Mouse (Mus musculus) hindbrain, embryonic 15.5 days (tissue): ENCODE results near the gene Lrrfip1. TPM values are rescaled to one million over a fixed set of nuclear protein-coding genes. Genes with fewer than 3 reads are reported as not detected.

Source experiments
- ATAC-seq: fragments of 200-750 bp; cut with Nextera tagmentation; 2 replicates; pipeline ENCODE4 v1.8.0; 2017; ENCODE audit warnings: low read depth, moderate number of reproducible peaks, moderate TSS enrichment; ENCODE audit not compliant: low FRiP score
- H3K27ac ChIP-seq: fragments of 300-500 bp; sonication (generic); replicated peaks from 2 replicates; pipeline ENCODE4 v1.5.1; 2015; ENCODE audit warnings: mild to moderate bottlenecking, inconsistent platforms
- H3K27me3 ChIP-seq: fragments of 300-500 bp; sonication (generic); 2 replicates; pipeline ENCODE4 v1.6.1; 2015; ENCODE audit warnings: control low read depth, inconsistent platforms
- H3K36me3 ChIP-seq: fragments of 300-500 bp; sonication (generic); 2 replicates; pipeline ENCODE4 v1.6.1; 2015; ENCODE audit warnings: control low read depth, inconsistent platforms
- H3K4me1 ChIP-seq: fragments of 300-500 bp; sonication (generic); replicated peaks from 2 replicates; pipeline ENCODE4 v1.6.1; 2015; ENCODE audit warnings: control low read depth, inconsistent platforms
- H3K4me2 ChIP-seq: fragments of 300-500 bp; sonication (generic); 2 replicates; pipeline ENCODE4 v1.6.1; 2015; ENCODE audit warnings: moderate library complexity, mild to moderate bottlenecking, inconsistent platforms
- H3K4me3 ChIP-seq: fragments of 300-500 bp; sonication (generic); 2 replicates; pipeline ENCODE4 v1.5.1; 2015; ENCODE audit warnings: mild to moderate bottlenecking, inconsistent platforms
- H3K9ac ChIP-seq: fragments of 300-500 bp; sonication (generic); 2 replicates; pipeline ENCODE4 v1.6.1; 2015; ENCODE audit warnings: inconsistent platforms
- H3K9me3 ChIP-seq: fragments of 300-500 bp; sonication (generic); 2 replicates; pipeline ENCODE4 v1.6.1; 2016; ENCODE audit warnings: control low read depth, inconsistent platforms
- WGBS: fragments of 180-500 bp; shearing (Covaris S2); methylation state at CpG from one replicate; pipeline ENCODE4 v1.1.7; 2015; 5-methylcytosine and 5-hydroxymethylcytosine counted together
- polyA plus RNA-seq: library from polyadenylated mRNA; unstranded; fragments of >200 nt; fragmentation: Nextera tagmentation; extraction: Ambion mirVana; gene quantifications from 2 replicates; pipeline ENCODE4 v1.2.1, GENCODE M21; 2015

Lrrfip1 gene
- polyA plus RNA-seq, 1 experiment from 2014 or later: 41.5 TPM

- Histone ChIP-seq H3K4me1 (no peaks in the 10 kb centered on the region), H3K36me3 (peaks cover 46% of the 10 kb centered on the region), H3K4me2 (no peak overlapping the region), H3K27ac (no peak overlapping the region), H3K4me3 (no peak overlapping the region), H3K9me3 (no peaks in the 10 kb centered on the region), H3K27me3 (no peaks in the 10 kb centered on the region), H3K9ac (no peak overlapping the region)
- 86% methylated on average over 11 of the region's 11 CpGs for WGBS
- no peak for ATAC-seq
These were observed 123.6 kb downstream of the Lrrfip1 start for GRCm38 (mm10) chr1:91122121-91122520.

GRCm38 (mm10) chr1:91123004-91123403 is 124.5 kb downstream of the Lrrfip1 start:
- H3K4me1 ChIP-seq: no peaks in the 10 kb centered on the region
- 95% methylated on average over 5 of the region's 5 CpGs for WGBS
- peaks cover 48% of the 10 kb centered on the region for H3K36me3 ChIP-seq
- H3K4me3 ChIP-seq: no peak overlapping the region
- no peak overlapping the region for H3K27ac ChIP-seq
- H3K9me3 ChIP-seq: no peaks in the 10 kb centered on the region
- no peak overlapping the region for H3K9ac ChIP-seq
- no peak for ATAC-seq
- H3K27me3 ChIP-seq: no peaks in the 10 kb centered on the region
- H3K4me2 ChIP-seq: no peak overlapping the region

DNA sequence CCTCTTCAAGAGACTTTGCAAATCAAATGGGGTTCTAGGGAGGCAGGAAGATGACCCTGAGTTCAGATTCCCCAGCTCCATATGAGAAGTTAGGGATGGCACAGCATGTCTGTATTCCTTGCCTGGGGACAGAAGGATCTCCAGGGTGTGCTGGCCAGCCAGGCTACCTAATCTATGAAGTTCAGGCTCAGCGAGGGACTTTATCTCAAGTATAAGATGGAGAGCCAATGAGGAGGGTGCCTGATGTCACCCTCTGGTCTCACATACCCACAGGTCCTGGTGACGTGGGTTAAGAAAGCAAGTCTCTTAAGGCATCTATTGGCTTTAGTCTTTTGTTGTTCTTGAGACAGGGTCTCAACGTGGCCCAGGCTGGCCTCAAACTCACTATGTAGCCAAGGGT is 124.9 kb downstream of the Lrrfip1 start:
- no peak for ATAC-seq
- H3K4me3 ChIP-seq: no peak overlapping the region
- no peaks in the 10 kb centered on the region for H3K4me1 ChIP-seq
- H3K27me3 ChIP-seq: no peaks in the 10 kb centered on the region
- no peak overlapping the region for H3K4me2 ChIP-seq
- H3K36me3 ChIP-seq: peaks cover 53% of the 10 kb centered on the region
- no peak overlapping the region for H3K9ac ChIP-seq
- no peaks in the 10 kb centered on the region for H3K9me3 ChIP-seq
- 92% methylated on average over 3 of the region's 3 CpGs for WGBS
- H3K27ac ChIP-seq: no peak overlapping the region

- Histone ChIP-seq H3K9me3 (no peaks in the 10 kb centered on the region), H3K4me1 (no peaks in the 10 kb centered on the region), H3K9ac (no peak overlapping the region), H3K36me3 (peaks cover 25% of the 10 kb centered on the region), H3K4me3 (no peak overlapping the region), H3K27me3 (no peaks in the 10 kb centered on the region), H3K4me2 (no peak overlapping the region), H3K27ac (no peak overlapping the region)
- no peak for ATAC-seq
- WGBS: 90% methylated on average over 4 of the region's 4 CpGs
These were observed 130.3 kb downstream of the Lrrfip1 start for GRCm38 (mm10) chr1:91128849-91129248.

DNA sequence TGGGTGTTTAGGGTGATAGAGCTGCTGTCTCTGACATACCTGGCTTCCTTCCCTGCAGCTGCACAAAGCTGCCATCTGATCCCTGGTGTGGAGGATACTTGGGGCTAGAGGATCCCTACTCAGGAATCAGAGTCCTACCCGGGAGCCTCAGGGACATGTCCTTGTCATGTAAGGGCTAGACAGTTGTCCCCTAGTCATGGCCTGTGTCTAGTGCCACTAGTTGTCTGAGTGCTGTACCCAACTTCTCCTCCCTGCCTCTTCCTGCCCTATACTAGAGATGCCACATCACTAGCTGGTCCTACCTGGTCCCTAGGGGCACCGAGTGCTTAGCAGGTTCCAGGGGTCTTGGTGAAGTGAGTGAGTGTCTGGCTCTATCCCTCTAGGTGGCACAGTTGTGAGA is 138.5 kb downstream of the Lrrfip1 start:
- 88% methylated on average over 2 of the region's 2 CpGs for WGBS
- H3K9me3 ChIP-seq: no peaks in the 10 kb centered on the region
- no peak overlapping the region for H3K27ac ChIP-seq
- no peak overlapping the region for H3K4me2 ChIP-seq
- no peak overlapping the region for H3K9ac ChIP-seq
- 0 out of 2 replicates have a peak, but pooled peaks have one; percentile 23 for ATAC-seq
- H3K27me3 ChIP-seq: no peaks in the 10 kb centered on the region
- no peaks in the 10 kb centered on the region for H3K36me3 ChIP-seq
- no peaks in the 10 kb centered on the region for H3K4me1 ChIP-seq
- H3K4me3 ChIP-seq: no peak overlapping the region

DNA sequence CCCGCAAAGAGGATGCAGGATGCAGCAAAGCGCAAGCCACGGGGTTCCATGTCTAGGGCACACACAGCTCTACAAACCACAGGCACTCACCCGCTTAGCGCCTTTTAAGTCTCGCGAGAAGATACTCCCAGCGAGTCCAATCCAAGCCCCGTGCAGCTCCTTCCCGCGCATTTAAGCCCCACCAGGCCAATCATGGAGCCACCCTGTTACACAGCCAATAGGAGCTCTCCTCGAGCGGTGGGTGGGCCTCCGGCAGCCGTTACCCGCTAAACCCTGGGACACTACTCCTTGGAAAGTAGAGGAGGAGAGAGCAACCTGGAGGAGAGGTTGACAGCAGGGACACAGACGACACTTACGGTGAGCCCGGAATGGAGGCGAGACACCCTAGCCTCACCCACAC is 146.3 kb downstream of the Lrrfip1 start, which contains the start of gene Rbm44:
Rbm44 (plus strand) TSS at position 277 of the 400 bp plus-strand sequence.
- Histone ChIP-seq H3K4me1 (no peaks in the 10 kb centered on the region), H3K36me3 (no peaks in the 10 kb centered on the region), H3K9ac (no peak within 1 kb of the TSS), H3K27ac (no peak within 1 kb of the TSS), H3K4me2 (0 out of 2 replicates have a peak within 1 kb of the TSS, but pooled peaks have one; percentile 2), H3K4me3 (no peak within 1 kb of the TSS), H3K27me3 (no peaks in the 10 kb centered on the region), H3K9me3 (no peaks in the 10 kb centered on the region)
- 76% methylated on average over 20 of the region's 20 CpGs for WGBS
- ATAC-seq: no peak

DNA sequence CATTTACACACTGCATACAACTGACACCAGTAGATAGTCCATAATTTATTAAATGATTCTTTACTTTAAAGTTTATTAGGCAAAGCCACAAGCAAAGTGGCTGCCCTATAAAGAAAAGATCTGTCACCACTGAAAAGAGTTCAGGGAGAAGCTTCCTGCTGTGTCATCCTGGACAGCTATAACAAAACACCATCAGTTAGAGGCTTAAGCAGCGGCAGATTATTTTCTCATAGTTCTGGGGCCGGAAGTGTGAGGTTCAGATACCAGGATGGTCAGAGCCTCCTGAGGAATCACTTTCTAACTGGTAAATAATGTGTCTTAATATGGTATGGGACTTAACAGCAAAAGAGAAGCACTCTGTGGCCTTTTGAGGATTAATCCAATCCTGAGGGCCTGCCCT is 153.0 kb downstream of the Lrrfip1 start:
- Histone ChIP-seq H3K27ac (no peak overlapping the region), H3K9ac (no peak overlapping the region), H3K4me2 (no peak overlapping the region), H3K4me3 (no peak overlapping the region), H3K27me3 (no peaks in the 10 kb centered on the region), H3K36me3 (no peaks in the 10 kb centered on the region), H3K9me3 (no peaks in the 10 kb centered on the region), H3K4me1 (no peaks in the 10 kb centered on the region)
- ATAC-seq: no peak
- 65% methylated on average over 2 of the region's 2 CpGs for WGBS

GRCm38 (mm10) chr1:91166798-91167197 is 168.3 kb downstream of the Lrrfip1 start:
- Histone ChIP-seq H3K9ac (no peak overlapping the region), H3K27ac (no peak overlapping the region), H3K4me1 (no peaks in the 10 kb centered on the region), H3K4me3 (no peak overlapping the region), H3K27me3 (no peaks in the 10 kb centered on the region), H3K36me3 (no peaks in the 10 kb centered on the region), H3K9me3 (no peaks in the 10 kb centered on the region), H3K4me2 (no peak overlapping the region)
- 79% methylated on average over 6 of the region's 6 CpGs for WGBS
- ATAC-seq: no peak

GRCm38 (mm10) chr1:91169157-91169556 is 170.6 kb downstream of the Lrrfip1 start:
- no peaks in the 10 kb centered on the region for H3K36me3 ChIP-seq
- no peaks in the 10 kb centered on the region for H3K9me3 ChIP-seq
- no peak overlapping the region for H3K4me2 ChIP-seq
- no peaks in the 10 kb centered on the region for H3K27me3 ChIP-seq
- H3K4me1 ChIP-seq: no peaks in the 10 kb centered on the region
- WGBS: 87% methylated on average over 4 of the region's 4 CpGs
- H3K27ac ChIP-seq: no peak overlapping the region
- no peak for ATAC-seq
- no peak overlapping the region for H3K4me3 ChIP-seq
- no peak overlapping the region for H3K9ac ChIP-seq

- Histone ChIP-seq H3K9me3 (no peaks in the 10 kb centered on the region), H3K4me1 (peaks cover 4% of the 10 kb centered on the region), H3K36me3 (no peaks in the 10 kb centered on the region), H3K9ac (no peak overlapping the region), H3K27me3 (0 out of 2 replicates have a peak, but pooled peaks cover 3% of the 10 kb centered on the region), H3K4me2 (no peak overlapping the region), H3K4me3 (no peak overlapping the region), H3K27ac (no peak overlapping the region)
- ATAC-seq: no peak
- WGBS: 96% methylated on average over 5 of the region's 5 CpGs
These were observed 176.3 kb downstream of the Lrrfip1 start for GRCm38 (mm10) chr1:91174796-91175195.

GRCm38 (mm10) chr1:91176026-91176425 is 177.5 kb downstream of the Lrrfip1 start:
- Histone ChIP-seq H3K27me3 (0 out of 2 replicates have a peak, but pooled peaks cover 4% of the 10 kb centered on the region), H3K27ac (no peak overlapping the region), H3K4me2 (no peak overlapping the region), H3K4me1 (peaks cover 15% of the 10 kb centered on the region), H3K4me3 (no peak overlapping the region), H3K9me3 (no peaks in the 10 kb centered on the region), H3K9ac (no peak overlapping the region), H3K36me3 (no peaks in the 10 kb centered on the region)
- 69% methylated on average over 3 of the region's 3 CpGs for WGBS
- no peak for ATAC-seq

DNA sequence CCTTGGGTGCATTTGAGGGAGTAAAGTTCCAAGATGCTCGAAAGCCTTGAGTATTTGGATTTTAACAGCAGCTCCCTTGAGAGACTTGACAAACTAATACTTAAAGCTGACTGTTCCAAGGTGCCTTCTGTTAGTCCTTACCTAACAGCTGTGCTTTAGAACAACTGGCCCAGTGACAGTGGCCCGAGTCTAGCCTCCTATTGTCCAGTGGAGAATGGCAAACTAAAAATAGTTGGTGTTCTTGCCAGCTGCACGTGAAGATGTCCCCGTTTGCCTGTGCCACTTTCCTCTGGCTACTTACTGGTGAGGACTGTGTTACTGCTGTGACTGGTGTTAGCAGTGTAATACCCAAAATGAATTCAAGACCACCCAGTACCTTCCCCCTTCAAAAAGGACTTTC is 178.3 kb downstream of the Lrrfip1 start:
- 0 out of 2 replicates have a peak, but pooled peaks cover 4% of the 10 kb centered on the region for H3K27me3 ChIP-seq
- H3K4me2 ChIP-seq: no peak overlapping the region
- no peaks in the 10 kb centered on the region for H3K36me3 ChIP-seq
- H3K4me1 ChIP-seq: peaks cover 24% of the 10 kb centered on the region
- no peak overlapping the region for H3K4me3 ChIP-seq
- H3K9ac ChIP-seq: no peak overlapping the region
- WGBS: 77% methylated on average over 4 of the region's 4 CpGs
- H3K9me3 ChIP-seq: no peaks in the 10 kb centered on the region
- no peak overlapping the region for H3K27ac ChIP-seq
- no peak for ATAC-seq
